Mouse (Mus musculus) liver, embryonic 13.5 days (tissue): ENCODE measurements around the gene Stim1. TPM values are rescaled to one million over a fixed set of nuclear protein-coding genes. Genes with fewer than 3 reads are reported as not detected.
A peak's percentile ranks its signal among the peaks of the same experiment; 100 is the strongest.

ENCODE experiments used
- ATAC-seq: fragments of 200-750 bp; cut with Nextera tagmentation; 2 replicates; pipeline ENCODE4 v1.8.0; 2017; ENCODE audit warnings: low read depth, mild to moderate bottlenecking, moderate number of reproducible peaks, moderate library complexity
- DNase-seq: peaks from one replicate; pipeline ENCODE4 v3.0.0; 2022
- H3K27ac ChIP-seq: fragments of 300-500 bp; sonication (generic); 2 replicates; pipeline ENCODE4 v1.5.1; 2015; ENCODE audit warnings: moderate library complexity, mild to moderate bottlenecking, inconsistent platforms
- H3K27me3 ChIP-seq: fragments of 300-500 bp; sonication (generic); 2 replicates; pipeline ENCODE4 v1.6.1; 2015; ENCODE audit warnings: mild to moderate bottlenecking, inconsistent platforms
- H3K36me3 ChIP-seq: fragments of 300-500 bp; sonication (generic); 2 replicates; pipeline ENCODE4 v1.6.1; 2015; ENCODE audit warnings: mild to moderate bottlenecking, inconsistent platforms
- H3K4me1 ChIP-seq: fragments of 300-500 bp; sonication (generic); replicated peaks from 2 replicates; pipeline ENCODE4 v1.6.1; 2015; ENCODE audit warnings: inconsistent platforms
- H3K4me2 ChIP-seq: fragments of 300-500 bp; sonication (generic); 2 replicates; pipeline ENCODE4 v1.6.1; 2015; ENCODE audit warnings: inconsistent platforms, mild to moderate bottlenecking, moderate library complexity
- H3K4me3 ChIP-seq: fragments of 300-500 bp; sonication (generic); replicated peaks from 2 replicates; pipeline ENCODE4 v1.5.1; 2015; ENCODE audit warnings: mild to moderate bottlenecking, inconsistent platforms
- H3K9ac ChIP-seq: fragments of 300-500 bp; sonication (generic); 2 replicates; pipeline ENCODE4 v1.6.1; 2015; ENCODE audit warnings: mild to moderate bottlenecking, inconsistent platforms
- H3K9me3 ChIP-seq: fragments of 300-500 bp; sonication (generic); replicated peaks from 2 replicates; pipeline ENCODE4 v1.6.1; 2016; ENCODE audit warnings: inconsistent platforms
- WGBS: fragments of 180-500 bp; shearing (Covaris S2); methylation state at CpG from one replicate; pipeline ENCODE4 v1.1.7; 2015; ENCODE audit not compliant: insufficient replicate concordance; 5-methylcytosine and 5-hydroxymethylcytosine counted together
- polyA plus RNA-seq: library from polyadenylated mRNA; unstranded; fragments of >200 nt; fragmentation: Nextera tagmentation; extraction: Ambion mirVana; gene quantifications from 2 replicates; pipeline ENCODE4 v1.2.1, GENCODE M21; 2015

Gene Stim1
- polyA plus RNA-seq, 1 experiment from 2014 or later = 13.3 TPM

DNA sequence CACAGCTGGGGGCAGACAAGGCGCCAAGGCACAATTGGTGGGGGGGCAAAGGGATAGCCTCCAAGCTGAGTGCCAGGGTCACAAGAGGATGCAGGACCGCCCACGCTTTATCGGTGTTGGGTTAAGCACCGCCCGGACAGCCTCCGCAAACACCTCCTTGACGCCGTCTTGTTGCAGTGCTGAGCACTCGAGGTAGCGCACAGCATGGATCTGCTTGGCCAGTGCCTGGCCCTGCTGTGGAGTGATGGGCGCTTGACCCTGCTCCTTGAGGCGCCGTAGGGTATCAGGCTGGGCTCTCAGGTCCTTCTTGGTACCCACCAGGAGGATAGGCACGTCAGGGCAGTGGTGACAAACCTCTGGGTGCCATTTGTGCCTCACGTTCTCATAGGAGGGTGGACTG, 28.0 kb upstream of the Stim1 start:
- Histone ChIP-seq H3K9me3 (no peaks in the 10 kb centered on the region), H3K4me3 (no peak overlapping the region), H3K4me2 (no peak overlapping the region), H3K9ac (no peak overlapping the region), H3K36me3 (peaks cover 88% of the 10 kb centered on the region), H3K4me1 (peaks cover 34% of the 10 kb centered on the region), H3K27me3 (no peaks in the 10 kb centered on the region), H3K27ac (no peak overlapping the region)
- ATAC-seq (no peak), DNase-seq (no peak)
- 84% methylated on average over 16 of the region's 16 CpGs for WGBS

DNA sequence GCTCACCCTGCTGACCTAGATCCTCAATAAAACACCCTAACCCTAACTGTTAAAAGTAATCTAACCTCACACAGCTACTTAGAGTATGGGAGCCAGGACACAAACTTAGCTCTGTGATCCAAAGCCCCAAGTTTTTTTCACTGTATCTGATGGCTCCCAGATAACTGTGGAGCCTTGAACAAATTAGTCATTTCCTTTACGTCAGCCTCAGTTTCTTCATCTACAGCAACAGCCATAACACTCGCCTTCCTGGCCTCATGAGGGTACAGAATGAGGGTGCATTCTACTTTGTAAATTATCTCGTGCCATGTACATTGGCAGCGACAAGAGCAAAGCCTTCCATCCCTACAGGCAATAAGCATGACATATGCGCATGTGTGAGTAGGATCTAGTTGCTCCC, 25.2 kb upstream of the Stim1 start:
- H3K4me1 ChIP-seq = peaks cover 62% of the 10 kb centered on the region
- H3K36me3 ChIP-seq = peaks cover 66% of the 10 kb centered on the region
- ATAC-seq (no peak), DNase-seq (no peak)
- no peak overlapping the region for H3K4me2 ChIP-seq
- no peak overlapping the region for H3K4me3 ChIP-seq
- peak overlapping the region; percentile 3 for H3K27ac ChIP-seq
- H3K27me3 ChIP-seq = no peaks in the 10 kb centered on the region
- no peak overlapping the region for H3K9ac ChIP-seq
- no peaks in the 10 kb centered on the region for H3K9me3 ChIP-seq
- WGBS = 43% methylated on average over 5 of the region's 5 CpGs

DNA sequence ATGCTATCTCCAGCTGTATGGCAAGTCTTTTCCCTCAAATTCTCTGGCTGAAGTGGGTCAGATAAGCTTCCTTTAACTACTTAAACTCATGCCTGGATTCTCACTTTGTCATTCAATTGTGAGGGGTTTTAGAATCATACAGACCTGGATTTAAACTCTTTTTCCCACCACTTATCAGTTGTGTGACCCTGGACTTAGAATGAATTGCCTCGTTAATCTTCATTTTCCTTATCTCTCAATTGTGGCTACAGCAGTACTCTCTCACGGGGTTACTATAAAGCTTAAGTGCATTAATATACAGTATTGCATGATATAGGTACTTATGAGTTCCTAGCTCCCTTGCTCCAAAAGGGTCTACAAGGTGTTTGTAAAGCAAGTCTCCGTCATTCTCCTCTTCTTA, 24.7 kb upstream of the Stim1 start:
- no peak for ATAC-seq
- H3K27me3 ChIP-seq = no peaks in the 10 kb centered on the region
- H3K36me3 ChIP-seq = peaks cover 61% of the 10 kb centered on the region
- H3K4me2 ChIP-seq = no peak overlapping the region
- no peaks in the 10 kb centered on the region for H3K9me3 ChIP-seq
- H3K4me3 ChIP-seq = no peak overlapping the region
- H3K9ac ChIP-seq = no peak overlapping the region
- WGBS = 32% methylated on average over 3 of the region's 3 CpGs
- H3K27ac ChIP-seq = peak overlapping the region; percentile 98; the same call in 1 of the 2 replicates
- DNase-seq = no peak
- peaks cover 67% of the 10 kb centered on the region for H3K4me1 ChIP-seq

GRCm38 (mm10) chr7:102243870-102244269, 23.7 kb upstream of the Stim1 start:
- Histone ChIP-seq H3K4me3 (no peak overlapping the region), H3K27me3 (no peaks in the 10 kb centered on the region), H3K36me3 (peaks cover 51% of the 10 kb centered on the region), H3K4me1 (peaks cover 77% of the 10 kb centered on the region), H3K27ac (peak overlapping the region; percentile 98), H3K4me2 (peak overlapping the region; percentile 98), H3K9me3 (no peaks in the 10 kb centered on the region), H3K9ac (peak overlapping the region; percentile 43; the same call in 1 of the 2 replicates)
- WGBS = 26% methylated on average over 2 of the region's 2 CpGs
- ATAC-seq (no peak; the same call in 1 of the 2 replicates), DNase-seq (no peak)

DNA sequence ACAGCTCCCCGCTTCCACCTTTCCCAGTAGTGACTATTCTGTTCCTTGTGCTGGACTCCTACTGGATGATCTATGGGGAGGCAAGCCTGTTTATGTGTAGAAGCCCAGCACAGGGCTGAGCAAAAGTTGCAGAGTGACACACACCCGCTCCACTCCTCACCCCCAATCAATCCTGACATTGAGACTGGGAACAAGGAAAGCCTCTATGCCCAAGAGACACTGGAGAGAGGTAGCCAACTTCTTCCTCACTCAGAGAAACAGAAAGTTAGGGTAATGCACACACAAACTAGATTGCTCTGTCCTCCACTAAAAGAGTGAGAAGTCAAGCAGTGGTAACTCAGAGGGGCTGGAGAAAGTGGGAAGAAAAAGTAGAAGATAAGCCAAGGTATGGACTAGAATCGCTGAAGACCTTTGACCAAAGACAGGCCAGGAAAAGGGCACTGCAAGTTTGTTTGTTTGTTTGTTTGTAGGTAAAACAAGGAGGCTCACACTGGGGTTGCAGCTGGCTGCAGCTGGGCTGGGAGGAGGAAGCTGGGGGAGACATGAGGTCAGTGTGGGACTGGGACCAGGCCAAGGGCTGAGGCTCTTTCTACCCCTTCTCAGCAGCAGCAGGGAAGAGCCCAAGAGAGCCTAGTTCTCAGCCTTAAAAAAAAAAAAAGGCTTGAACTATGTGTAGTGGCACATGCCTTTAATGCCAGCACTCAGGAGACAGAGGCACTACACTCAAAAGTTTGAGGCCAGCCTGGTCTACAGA, 22.6 kb upstream of the Stim1 start:
- DNase-seq (no peak), ATAC-seq (no peak)
- peaks cover 40% of the 10 kb centered on the region for H3K36me3 ChIP-seq
- H3K4me2 ChIP-seq = peak overlapping the region; percentile 98
- peak overlapping the region; percentile 93 for H3K9ac ChIP-seq
- WGBS = 61% methylated on average over 3 of the region's 3 CpGs
- H3K9me3 ChIP-seq = no peaks in the 10 kb centered on the region
- H3K4me3 ChIP-seq = no peak overlapping the region
- no peaks in the 10 kb centered on the region for H3K27me3 ChIP-seq
- peak overlapping the region; percentile 98 for H3K27ac ChIP-seq
- H3K4me1 ChIP-seq = peaks cover 80% of the 10 kb centered on the region

DNA sequence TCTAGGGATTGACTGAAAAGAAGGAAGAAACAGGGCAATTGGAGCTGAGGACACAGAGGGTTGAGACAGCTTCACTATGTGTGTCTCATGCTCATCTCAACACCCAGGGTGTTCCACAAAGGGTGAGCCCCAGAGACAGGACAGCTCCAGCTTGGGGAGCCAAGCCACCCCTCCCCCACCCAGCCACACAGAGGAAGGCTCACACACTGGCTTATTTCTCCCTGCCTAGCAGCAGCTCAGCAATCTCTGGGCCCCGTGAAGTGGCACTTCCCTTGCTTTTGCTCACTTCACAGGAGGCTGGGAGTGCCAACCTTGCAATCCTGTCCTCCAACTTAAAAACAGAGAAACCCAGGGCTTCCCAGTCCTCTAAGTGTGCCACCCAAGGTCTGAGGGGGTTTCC, 21.8 kb upstream of the Stim1 start:
- no peaks in the 10 kb centered on the region for H3K9me3 ChIP-seq
- peaks cover 32% of the 10 kb centered on the region for H3K36me3 ChIP-seq
- peak overlapping the region; percentile 98 for H3K4me2 ChIP-seq
- no peaks in the 10 kb centered on the region for H3K27me3 ChIP-seq
- no peak for DNase-seq
- H3K27ac ChIP-seq = peak overlapping the region; percentile 98
- H3K4me3 ChIP-seq = peak overlapping the region; percentile 90
- peaks cover 80% of the 10 kb centered on the region for H3K4me1 ChIP-seq
- peak overlapping the region; percentile 93 for H3K9ac ChIP-seq
- 0% methylated on average over 1 of the region's 1 CpGs for WGBS
- no peak for ATAC-seq

DNA sequence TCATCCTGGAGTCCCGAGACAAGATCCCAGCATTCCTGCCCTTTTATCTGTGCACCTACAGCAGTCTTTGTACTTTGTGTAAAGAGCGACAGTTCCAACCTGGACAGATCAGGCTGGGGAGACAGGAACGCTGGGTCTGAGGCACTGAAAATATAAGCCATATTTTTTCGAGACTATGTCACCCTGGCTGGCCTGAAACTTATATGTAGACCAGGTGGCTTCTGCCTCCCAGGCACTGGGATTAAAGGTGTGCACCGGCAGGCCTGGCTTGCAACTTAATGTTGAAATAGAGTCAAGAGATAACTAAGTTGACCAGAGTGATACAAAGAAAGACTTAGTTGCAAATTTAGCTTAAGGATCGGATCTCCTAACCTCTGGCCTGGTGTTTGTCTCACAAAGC, 21.3 kb upstream of the Stim1 start:
- peaks cover 80% of the 10 kb centered on the region for H3K4me1 ChIP-seq
- peak overlapping the region; percentile 98 for H3K4me2 ChIP-seq
- H3K9ac ChIP-seq = peak overlapping the region; percentile 93
- DNase-seq = no peak
- ATAC-seq = no peak
- peak overlapping the region; percentile 90 for H3K4me3 ChIP-seq
- H3K27ac ChIP-seq = peak overlapping the region; percentile 98
- 42% methylated on average over 6 of the region's 6 CpGs for WGBS
- peaks cover 27% of the 10 kb centered on the region for H3K36me3 ChIP-seq
- H3K9me3 ChIP-seq = no peaks in the 10 kb centered on the region
- H3K27me3 ChIP-seq = no peaks in the 10 kb centered on the region

DNA sequence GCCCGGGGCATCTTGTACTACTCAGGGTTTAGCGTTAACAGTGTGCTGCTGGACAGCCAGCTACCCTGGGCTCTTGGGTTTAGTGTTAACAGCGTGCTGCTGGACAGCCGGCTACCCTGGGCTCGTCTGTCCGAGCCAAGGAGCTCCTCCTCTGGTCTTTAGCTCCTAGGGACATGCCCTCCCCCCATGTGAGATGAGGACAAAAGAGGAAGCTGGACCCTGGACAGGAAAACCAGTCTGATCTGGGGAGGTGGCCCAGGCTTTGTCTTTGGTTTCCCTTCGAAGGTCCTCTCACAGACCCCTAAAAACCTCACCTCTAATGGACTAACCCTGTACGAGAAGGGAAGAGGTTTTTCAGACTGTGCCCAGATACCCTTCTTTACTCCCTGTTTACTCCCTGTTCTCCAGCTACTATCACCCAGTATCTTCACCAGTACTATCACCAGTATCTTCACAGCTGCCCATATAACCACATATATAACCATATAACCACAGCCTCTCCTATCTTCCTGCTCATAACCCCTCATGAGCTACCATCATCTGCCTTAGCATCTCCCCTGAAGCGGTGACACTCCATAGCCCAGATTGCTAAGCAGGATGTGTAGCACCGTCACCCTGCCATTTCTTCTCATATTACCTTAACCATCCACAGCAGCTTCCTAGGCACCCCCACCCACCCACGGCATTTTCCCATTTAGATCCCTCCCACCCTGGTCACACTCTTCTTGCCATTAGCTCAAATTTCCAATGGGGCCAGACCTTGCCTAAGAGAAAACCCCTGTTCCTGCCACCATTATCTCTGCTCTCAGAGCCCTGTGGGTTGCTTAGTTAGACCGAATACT, 20.4 kb upstream of the Stim1 start:
- Histone ChIP-seq H3K27me3 (no peaks in the 10 kb centered on the region), H3K4me3 (peak overlapping the region; percentile 90), H3K4me2 (peak overlapping the region; percentile 98), H3K36me3 (peaks cover 18% of the 10 kb centered on the region; the same call in 1 of the 2 replicates), H3K9me3 (no peaks in the 10 kb centered on the region), H3K9ac (peak overlapping the region; percentile 93), H3K27ac (peak overlapping the region; percentile 98), H3K4me1 (peaks cover 83% of the 10 kb centered on the region)
- 18% methylated on average over 12 of the region's 12 CpGs for WGBS
- ATAC-seq (no peak), DNase-seq (no peak)

DNA sequence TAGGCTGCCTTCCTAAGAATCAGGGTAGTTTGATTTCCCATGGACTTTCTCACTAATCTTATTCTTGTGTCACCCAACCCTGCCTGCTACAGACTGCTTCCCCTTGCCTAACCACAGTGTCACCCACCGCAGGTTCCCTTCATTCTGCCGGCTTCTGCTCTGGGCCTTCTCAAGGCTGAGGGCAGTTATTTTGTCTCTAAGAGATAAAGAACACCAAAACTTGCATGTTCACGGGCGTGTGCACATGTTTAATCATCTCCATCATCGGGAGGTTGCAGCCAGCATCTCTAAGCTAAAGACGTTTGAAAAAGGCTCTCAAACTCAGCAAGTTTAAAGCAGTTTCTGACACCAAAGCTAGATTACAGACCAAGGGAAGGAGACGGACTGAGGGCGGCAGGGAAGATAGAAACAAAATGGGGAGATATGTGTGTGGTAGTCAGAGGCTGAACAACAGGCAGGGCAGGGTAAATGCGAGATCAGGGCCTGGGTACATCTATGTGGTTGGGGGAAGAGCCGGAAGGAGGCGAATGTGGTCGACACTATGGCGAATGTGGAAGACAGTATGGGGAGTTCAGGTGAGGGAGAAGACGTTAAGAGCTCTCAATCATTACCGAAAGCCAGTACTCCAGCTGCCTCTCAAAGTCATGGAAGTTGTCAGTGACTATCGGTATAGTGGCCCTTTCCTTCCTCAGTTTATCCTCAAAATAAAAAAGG, 18.8 kb upstream of the Stim1 start:
- 4% methylated on average over 16 of the region's 16 CpGs for WGBS
- peak; percentile 29 for DNase-seq
- Histone ChIP-seq H3K27ac (peak overlapping the region; percentile 98), H3K9me3 (no peaks in the 10 kb centered on the region), H3K27me3 (no peaks in the 10 kb centered on the region), H3K9ac (peak overlapping the region; percentile 93), H3K4me3 (peak overlapping the region; percentile 90), H3K4me1 (peaks cover 77% of the 10 kb centered on the region), H3K36me3 (peaks cover 9% of the 10 kb centered on the region; the same call in 1 of the 2 replicates), H3K4me2 (peak overlapping the region; percentile 98)
- ATAC-seq = peak; percentile 6; the same call in 1 of the 2 replicates

DNA sequence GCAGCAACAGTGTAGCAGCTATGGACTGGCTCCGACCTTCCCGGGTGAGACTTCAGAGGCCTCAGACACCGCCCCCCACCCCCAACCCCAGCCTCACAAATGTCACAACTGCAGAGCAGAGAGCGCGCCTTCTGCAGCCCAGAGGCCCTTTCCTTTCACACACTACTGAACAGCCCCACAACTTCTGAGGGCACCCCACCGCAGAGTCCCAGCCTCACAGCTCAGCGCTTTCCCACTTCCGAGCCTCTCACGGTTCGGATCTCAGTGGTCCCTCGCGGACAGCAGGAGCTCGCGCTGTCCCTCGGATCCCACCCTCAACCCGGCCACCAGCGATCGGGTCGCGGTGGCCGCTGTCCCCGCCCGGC, 18.1 kb upstream of the Stim1 start:
- ATAC-seq (peak; percentile 36), DNase-seq (no peak)
- H3K27me3 ChIP-seq = no peaks in the 10 kb centered on the region
- H3K36me3 ChIP-seq = peaks cover 4% of the 10 kb centered on the region; the same call in 1 of the 2 replicates
- H3K4me1 ChIP-seq = peaks cover 76% of the 10 kb centered on the region
- under 1% methylated on average over 23 of the region's 23 CpGs for WGBS
- peak overlapping the region; percentile 98 for H3K27ac ChIP-seq
- peak overlapping the region; percentile 98 for H3K4me2 ChIP-seq
- H3K9ac ChIP-seq = peak overlapping the region; percentile 93
- H3K9me3 ChIP-seq = no peaks in the 10 kb centered on the region
- peak overlapping the region; percentile 90 for H3K4me3 ChIP-seq
